Mouse (Mus musculus) C2C12 (cell line): ENCODE data around the gene Smg1.

Source experiments
- CTCF ChIP-seq: IDR thresholded peaks from one replicate; pipeline ENCODE4 v1.5.1; 2011; ENCODE audit not compliant: control insufficient read depth, insufficient read depth, insufficient read length
- MAX ChIP-seq: IDR thresholded peaks from one replicate; pipeline ENCODE4 v1.6.1; 2011; ENCODE audit warnings: mild to moderate bottlenecking, control low read depth

GRCm38 (mm10) chr7:118283186-118283585, 39.7 kb upstream of the Smg1 start:
- TF ChIP-seq CTCF (no peak), MAX (no peak)
